Mouse (Mus musculus) ovary, postnatal 36 days (tissue): ENCODE measurements around the gene Klhl21.
"Not testable (repeated sequence)": the region's sequence is repeated elsewhere in the genome, so short reads cannot be mapped to it uniquely, and the experiment has no call there.

Experiments used
- DNase-seq: peaks from one replicate; pipeline ENCODE4 v3.0.0; 2022; ENCODE audit warnings: low spot score, mixed read lengths

Klhl21 gene

DNA sequence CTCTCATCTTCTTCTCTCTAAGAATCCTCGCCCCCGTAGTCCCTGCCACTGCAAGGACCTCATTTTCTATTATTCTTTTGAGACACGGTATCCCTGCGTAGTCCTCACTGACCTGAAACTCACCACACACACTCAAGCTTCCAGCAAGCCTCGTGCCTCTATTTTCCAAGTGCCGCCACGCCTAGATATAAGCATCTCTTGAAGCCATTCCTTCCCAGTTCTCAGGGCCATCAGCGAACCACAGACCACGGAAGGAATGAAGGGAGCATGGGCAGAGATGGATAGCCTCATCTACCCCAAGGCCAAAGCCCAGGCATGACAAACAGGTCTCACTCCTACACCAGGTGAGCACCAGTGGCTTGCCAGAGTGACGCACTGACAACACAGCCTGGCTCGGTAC is 15.9 kb downstream of the Klhl21 start:
- no peak for DNase-seq

DNA sequence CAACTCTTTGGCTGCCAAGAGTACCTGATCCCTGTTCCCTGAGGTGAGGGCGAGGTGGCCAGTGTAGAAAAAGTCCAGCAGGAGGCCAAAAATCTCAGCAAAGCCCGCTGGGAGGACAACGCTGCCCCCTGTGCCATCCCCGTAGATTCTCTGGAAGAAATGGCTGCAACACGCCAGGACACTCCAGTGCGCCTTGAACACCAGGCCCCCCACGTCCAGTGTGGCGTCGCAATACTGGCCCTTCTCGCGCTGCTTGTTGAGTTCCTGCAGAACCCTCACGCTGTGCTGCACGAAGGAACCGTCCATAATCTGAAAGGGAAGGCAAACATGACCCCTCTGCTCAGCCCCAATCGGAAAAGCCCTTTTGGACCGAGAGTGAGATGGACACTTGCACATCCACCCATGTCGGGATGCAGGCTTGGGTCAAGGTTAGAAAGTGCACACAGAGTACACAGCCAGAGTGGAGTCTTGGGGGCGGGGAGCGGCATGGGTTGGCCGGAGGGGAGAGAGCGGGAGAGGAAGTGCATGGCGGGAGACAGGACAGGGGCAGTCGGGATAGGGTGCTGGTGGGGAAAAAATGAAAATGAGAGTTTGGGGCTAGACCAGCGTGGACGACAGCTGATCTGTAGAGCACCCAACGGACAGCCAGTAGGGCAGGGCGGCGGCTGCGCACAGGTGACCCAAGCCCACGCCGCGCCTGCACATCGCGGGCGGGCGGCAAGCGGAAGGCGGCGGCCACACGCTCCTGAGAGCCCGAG is 18.3 kb downstream of the Klhl21 start:
- DNase-seq = peak; percentile 42

DNA sequence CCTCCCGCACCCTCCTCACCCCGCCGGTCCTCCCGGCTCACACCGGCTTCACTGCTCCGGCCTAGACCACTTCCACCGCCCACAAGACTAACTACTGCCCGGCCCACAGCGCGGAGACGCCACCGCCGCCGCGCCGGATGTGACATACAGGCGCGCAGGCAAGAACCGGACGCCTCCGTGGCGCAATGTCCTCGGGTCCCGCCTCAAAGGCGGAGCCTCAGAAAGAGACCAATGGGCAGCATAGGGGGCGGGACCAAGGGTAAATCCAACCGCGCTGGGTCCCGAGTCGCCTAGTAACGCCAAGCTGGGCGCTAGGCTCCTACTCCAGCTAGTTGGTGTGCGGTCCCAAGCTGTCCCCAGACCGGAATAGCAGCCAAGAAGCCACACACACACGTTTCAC is 18.9 kb downstream of the Klhl21 start, which contains the start of gene Zbtb48:
Zbtb48 (minus strand) TSS at position 148 of the 400 bp plus-strand sequence.
- DNase-seq = peak; percentile 94

- no peak for DNase-seq
Measured at GRCm38 (mm10) chr4:152028456-152028855, 19.9 kb downstream of the Klhl21 start.

GRCm38 (mm10) chr4:152029087-152029486 is 20.5 kb downstream of the Klhl21 start:
- no peak for DNase-seq

DNA sequence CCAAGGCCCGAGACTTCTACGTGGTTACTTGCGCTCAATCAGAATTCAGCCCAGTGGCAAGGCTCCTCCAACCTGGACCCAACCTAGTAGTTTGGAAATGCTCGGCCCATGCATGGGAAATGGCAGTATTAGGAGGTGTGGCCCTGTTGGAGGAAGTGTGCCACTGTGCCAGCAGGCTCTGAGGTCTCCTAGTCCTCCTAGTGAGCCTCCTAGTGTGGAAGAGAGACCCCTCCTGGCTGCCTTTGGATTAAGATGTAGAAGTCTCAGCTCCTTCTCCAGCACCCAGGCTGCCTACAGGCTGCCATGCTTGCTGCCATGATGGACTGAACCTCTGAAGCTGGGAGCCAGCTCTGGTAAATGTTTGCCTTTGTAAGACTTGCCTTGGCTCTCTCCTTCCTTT is 21.4 kb downstream of the Klhl21 start:
- no peak for DNase-seq

DNA sequence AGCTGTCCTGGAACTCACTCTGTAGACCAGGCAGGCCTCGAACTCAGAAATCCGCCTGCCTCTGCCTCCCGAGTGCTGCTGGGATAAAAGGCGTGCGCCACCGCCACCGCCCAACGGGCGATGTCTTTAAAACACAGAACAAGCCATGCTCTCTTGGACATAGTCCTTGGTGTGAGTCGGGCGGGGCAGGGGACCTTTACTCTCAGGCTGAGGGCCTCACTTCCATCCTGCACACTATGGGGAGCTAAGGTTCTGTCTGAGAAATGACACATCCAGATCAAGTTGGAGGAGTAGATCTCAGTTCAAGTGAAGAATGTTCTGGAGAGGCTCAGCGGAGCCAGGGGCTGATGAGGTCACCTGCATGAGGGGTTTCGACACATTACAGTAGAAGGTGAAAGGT is 24.3 kb downstream of the Klhl21 start:
- no peak for DNase-seq

GRCm38 (mm10) chr4:152036464-152036863 is 27.9 kb downstream of the Klhl21 start:
- DNase-seq = not testable (repeated sequence)

DNA sequence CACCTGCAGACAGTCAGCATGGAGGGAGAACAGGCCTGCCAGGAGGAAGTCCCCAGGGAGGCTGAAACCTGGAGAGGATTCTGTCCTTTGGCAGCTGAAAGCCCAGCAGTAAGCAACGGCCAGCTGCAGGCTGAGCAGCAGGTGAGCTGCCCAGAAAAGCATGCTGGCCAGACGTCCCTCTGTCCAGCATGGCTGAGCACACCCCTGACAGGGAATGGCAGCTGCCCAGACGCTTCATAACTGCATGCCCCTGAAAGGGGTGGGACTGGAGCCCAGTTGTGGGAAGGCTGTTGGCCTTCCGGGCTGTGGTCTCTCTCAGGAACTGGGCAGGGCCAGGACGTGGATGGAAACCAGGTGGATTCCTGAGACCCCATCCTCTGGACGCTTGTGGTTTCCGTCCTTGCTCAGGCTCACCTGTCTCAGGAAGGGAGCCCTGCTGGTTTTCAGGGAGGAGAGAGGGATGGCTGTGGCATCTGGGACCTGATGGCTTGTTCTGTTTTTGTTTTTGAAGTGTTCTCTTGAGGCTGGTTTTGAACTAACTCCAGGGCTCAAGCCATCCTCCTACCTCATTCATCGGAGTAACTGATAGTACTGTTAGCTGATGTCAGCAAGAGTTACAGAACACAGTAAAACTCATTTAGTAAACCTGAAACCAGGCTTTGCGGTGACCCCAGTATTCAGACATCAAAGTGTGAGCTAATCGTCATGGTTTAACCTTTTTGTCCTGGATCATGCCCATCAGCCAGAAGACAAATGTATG is 29.8 kb downstream of the Klhl21 start, which contains the start of gene Tas1r1:
Tas1r1 (minus strand) TSS at position 344 of the 760 bp plus-strand sequence.
- DNase-seq = no peak

DNA sequence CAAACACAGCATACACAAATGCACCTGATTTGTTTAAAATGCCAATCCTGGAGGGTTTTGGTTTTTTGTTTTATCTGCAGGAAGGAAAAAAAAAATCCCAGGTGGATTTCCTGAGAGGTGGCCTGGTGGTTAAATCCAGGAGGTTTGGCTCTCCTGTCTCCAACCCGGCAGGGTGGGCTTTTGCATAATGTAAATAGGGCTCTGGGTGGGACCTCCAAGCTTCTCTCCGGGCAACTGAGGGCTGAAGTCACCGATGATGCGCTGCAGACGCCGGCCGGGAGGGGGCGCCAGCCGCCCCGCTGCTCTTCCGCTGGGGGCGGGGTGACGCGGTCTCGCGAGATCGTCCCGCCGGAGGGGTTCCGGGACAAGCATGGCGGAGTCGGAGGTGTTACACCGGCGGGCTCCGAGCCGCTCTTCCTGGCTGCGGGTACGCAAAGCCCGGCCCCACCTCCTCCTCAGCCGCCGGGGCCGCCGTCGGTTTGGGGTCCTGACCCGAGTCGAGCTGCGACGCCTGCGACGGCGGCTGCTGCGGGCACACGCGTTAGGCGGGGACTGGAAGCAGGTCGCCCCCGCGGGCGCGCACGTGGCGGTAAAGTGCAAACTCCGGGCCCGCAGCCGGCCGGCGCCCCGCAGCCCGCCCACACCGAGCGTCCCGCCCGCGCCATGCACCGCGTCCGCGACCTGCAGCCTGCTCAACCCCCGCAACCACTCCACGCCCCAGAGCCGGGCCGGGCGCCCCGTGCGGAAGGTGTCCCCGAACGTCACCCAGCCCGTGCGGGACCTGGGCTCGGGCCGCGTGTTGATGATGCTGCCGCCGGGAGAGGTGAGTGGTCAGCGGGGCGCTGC is 30.6 kb downstream of the Klhl21 start, which contains the start of gene Nol9:
Nol9 (plus strand) TSS at position 337 of the 846 bp plus-strand sequence.
- peak; percentile 95 for DNase-seq

DNA sequence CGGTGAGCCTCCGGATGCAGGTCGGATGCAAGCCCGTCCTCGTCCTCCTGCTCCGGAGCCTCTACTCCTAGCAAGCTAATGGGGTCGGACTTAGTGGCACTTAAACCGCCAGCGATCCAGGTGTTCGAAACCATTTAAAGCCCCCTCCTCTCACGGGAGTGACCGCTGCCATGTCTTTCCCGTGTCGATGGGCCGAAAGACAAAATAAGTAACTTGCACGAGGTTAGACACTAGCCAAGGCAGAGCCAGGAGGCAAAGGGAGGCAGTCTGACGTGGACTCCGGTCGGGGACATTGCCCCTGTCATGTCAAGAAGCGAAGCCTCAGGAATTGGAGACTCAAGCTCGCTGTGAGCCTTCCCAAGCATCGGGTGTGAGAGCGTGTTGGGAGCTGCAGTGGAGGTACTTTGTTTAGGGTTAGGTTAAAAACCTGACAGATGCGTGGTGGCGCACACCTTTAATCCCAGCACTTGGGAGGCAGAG is 31.3 kb downstream of the Klhl21 start:
- no peak for DNase-seq

- DNase-seq = no peak
Measured at GRCm38 (mm10) chr4:152041924-152042641, 33.5 kb downstream of the Klhl21 start.

DNA sequence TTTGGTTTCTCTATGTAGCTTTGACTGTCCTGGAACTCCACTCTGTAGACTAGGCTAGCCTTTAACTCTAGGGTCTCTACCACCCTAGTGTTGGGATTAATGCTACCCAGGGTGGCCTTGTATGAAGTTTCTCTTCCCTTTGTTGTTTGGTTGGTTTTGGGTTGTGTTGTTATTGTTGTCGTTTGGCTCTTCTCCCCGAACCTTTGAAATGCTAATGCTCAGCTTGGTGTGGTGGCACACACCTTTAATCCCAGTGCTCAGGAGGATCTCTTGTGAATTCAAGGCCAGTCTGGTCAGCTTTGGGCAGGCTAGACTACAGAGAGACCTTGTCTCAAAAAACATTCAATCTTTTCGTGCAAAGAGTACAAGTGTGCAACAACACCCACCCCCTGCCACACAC is 34.6 kb downstream of the Klhl21 start:
- no peak for DNase-seq

GRCm38 (mm10) chr4:152044609-152045008 is 36.0 kb downstream of the Klhl21 start:
- DNase-seq = no peak

DNA sequence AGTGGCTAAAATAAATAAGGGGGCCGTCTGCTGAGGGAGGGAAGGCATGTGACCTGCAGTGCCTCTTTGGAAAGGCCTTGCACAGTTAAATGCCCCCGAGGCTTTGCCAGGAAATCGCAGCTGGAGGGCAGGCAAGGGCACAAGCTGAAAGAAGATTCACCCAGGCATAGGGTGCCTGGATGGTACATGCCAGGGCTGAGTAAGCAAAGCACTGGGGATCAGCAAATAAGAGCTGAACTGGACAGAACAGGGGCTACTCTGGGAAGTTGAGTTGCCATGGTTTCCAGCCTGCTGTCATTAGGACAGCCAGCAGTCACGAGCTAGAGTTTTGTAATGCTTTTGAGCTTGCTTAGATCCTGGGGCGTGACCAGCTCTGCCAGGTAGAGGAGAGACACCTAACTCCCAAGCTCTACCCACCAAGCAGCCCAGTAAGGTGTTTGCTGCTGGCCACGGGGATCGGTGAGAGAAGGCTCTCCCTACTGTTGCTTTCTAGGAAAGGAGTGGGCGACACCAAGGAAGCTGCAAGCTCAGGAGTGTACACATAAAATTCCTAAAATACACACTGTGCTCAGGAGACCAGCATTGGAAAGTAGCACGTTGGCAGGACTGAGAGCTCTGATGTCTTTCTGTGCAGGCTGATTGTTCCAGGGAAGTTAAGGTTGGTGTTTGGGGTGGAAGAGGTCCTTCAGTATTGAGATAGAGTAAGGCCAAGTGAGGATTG is 53.9 kb downstream of the Klhl21 start:
- DNase-seq = no peak

DNA sequence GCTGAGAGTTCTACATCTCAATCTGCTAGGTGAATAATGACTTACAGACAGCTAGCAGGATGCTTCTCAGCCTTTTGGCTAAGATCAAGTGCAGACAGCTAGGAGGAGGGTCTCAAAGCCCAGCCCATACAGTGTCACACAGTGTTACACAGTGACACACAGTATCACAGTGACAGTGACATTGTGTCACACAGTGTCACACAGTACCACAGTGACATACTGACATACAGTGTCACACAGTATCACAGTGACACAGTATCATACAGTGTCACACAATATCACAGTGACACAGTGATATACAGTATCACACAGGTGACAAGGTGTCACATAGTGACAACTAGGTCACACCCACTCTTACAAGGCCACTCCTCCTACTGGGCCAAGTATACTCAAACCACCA is 58.7 kb downstream of the Klhl21 start:
- no peak for DNase-seq
